Mouse (Mus musculus) megakaryocyte, adult 5-6 weeks (primary cell): Measurements from ENCODE around the gene Cdc20b. TPM values are rescaled to one million over a fixed set of nuclear protein-coding genes. Genes with fewer than 3 reads are reported as not detected.

ENCODE experiments used
- ATAC-seq: 2 replicates; pipeline ENCODE4 v1.8.0; 2016; ENCODE audit warnings: mild to moderate bottlenecking, inconsistent platforms; ENCODE audit not compliant: poor library complexity, severe bottlenecking
- total RNA-seq, 2 experiments: library from RNA; stranded (forward) in 1 of 2; stranded (reverse) in 1 of 2; fragments of 153-499, 151-499 nt in 1 of 2; fragments of 221-1000, 200-1000 nt in 1 of 2; gene quantifications; 2 replicates each; pipeline versions ENCODE4 v1.2.3 to v1.2.4; 2015 to 2017

Cdc20b gene
- total RNA-seq (2015): not detected in 2 replicates
- not detected in 2 replicates for total RNA-seq (2017)

- peak; percentile 67 for ATAC-seq
Observed at GRCm38 (mm10) chr13:113034950-113035421, at the start of gene Cdc20b. Cdc20b (plus strand) TSS chr13:113035111.

- no peak for ATAC-seq
Observed at GRCm38 (mm10) chr13:112985605-112986450, 49.1 kb upstream of the Cdc20b start.

GRCm38 (mm10) chr13:112986451-112986950 is 48.4 kb upstream of the Cdc20b start:
- no peak for ATAC-seq

DNA sequence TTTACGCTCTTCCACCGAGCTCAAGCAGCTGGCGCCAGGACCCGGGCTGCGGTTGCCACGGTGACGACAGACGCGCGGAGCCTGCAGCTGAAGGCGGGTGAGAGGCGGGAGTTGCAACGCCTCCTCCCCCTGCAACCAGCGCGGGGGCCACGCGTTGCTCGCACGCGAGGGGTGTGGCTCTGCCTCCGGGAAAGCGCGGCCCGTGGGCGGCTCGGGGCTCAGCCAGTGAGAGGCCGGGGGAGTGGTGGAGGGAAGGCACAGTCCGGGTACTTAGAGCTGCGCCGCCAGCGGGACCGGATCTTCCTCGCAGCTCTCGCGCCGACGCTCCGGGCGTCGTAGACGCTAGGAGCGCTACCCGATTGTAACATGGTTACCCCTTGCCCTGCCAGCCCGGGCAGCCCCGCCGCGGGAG is 47.4 kb upstream of the Cdc20b start, which contains the start of gene Ccno:
TSS of gene Ccno (plus strand) at position 271 of the 412 bp plus-strand sequence.
- ATAC-seq: peak; percentile 83

DNA sequence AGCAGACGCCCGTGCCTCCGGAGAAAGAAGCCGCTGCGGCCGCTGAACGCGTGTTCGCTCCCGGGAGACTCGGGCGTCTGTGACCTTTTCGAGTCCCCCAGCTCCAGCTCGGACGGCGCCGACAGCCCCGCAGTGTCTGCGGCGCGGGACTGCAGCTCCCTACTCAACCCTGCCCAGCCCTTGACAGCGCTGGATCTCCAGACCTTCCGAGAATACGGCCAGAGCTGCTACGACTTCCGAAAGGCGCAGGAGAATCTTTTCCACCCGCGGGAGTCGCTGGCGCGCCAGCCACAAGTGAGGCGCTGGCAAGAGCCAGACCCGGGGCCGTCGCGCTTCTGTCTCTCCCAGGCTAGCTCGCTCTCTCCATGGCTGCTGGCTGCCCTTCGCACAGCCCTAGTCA is 46.9 kb upstream of the Cdc20b start:
- peak; percentile 10 for ATAC-seq

- no peak for ATAC-seq
Observed at GRCm38 (mm10) chr13:112988866-112989265, 46.0 kb upstream of the Cdc20b start.

DNA sequence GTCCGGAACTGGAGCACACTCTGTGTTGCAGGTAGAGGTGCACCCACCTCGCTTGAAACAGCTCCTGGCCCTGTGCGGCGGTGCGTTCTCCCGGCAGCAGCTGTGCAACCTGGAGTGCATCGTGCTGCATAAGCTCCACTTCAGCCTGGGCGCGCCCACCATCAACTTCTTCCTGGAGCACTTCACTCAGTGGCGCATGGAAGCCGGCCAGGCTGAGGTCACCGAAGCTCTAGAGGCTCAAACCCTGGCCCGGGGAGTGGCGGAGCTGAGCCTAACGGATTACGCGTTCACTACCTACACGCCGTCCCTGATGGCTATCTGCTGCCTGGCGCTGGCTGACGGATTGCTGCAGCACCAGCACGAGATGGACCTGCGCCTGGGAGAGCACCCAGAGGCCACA is 45.4 kb upstream of the Cdc20b start:
- ATAC-seq: no peak

DNA sequence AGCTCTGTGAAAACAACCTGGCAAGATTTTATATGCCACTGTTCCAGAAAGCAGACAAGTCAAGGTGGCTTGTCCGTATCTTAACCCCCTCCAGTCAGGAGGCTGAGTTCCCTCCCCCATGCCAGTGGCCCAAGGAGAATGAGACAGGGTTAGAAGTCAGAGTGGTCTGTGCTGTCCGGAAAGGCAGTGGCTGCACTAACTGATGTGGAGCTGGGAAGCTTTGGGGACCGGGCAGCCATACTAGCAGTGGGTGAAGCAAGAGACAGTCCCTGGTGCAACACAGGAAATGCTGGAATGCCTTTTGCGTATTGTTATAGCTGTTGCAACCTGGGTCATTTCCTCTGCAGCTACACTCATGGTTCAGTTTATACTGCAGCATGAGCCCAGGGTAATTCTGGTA is 44.6 kb upstream of the Cdc20b start:
- ATAC-seq: peak; percentile 34

DNA sequence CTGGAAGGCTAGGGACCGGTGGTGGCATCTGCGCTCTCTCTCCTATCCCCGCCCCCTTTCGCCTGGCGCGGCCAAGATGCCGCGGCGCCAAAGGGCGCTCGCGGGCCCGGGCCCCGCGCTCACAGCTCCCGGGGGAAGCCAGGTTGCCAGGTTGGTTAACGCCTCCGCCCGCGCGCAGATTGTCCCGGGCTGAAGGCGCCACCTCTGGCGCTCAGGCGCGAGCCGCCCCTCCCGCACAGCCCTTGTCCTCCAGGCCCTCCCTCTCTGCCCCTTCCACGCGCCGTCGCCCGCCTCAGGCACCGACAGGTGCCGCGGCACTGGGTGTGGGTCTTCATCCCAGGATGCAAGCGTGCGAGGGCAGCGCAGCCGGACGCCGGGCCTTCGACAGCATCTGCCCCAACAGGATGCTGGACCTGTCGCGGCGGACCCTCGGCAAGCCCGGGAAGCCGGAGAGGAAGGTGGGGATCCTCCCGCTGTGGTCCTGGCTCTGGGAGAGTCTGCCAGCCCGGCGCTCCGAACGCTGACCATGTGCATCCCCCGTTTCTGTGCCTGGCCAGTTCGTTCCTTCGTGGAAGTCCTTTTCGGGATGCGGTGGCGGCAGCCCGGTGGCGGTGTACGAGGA is 41.3 kb upstream of the Cdc20b start, which contains the start of gene Mcidas:
TSS of gene Mcidas (plus strand) at position 315 of the 622 bp plus-strand sequence.
- peak; percentile 10; the same call in 1 of the 2 replicates for ATAC-seq

GRCm38 (mm10) chr13:112994191-112994590 is 40.7 kb upstream of the Cdc20b start:
- ATAC-seq: peak; percentile 61

GRCm38 (mm10) chr13:112996407-112996806 is 38.5 kb upstream of the Cdc20b start:
- ATAC-seq: 0 out of 2 replicates have a peak, but pooled peaks have one; percentile 9

GRCm38 (mm10) chr13:112997369-112997768 is 37.5 kb upstream of the Cdc20b start:
- no peak for ATAC-seq

DNA sequence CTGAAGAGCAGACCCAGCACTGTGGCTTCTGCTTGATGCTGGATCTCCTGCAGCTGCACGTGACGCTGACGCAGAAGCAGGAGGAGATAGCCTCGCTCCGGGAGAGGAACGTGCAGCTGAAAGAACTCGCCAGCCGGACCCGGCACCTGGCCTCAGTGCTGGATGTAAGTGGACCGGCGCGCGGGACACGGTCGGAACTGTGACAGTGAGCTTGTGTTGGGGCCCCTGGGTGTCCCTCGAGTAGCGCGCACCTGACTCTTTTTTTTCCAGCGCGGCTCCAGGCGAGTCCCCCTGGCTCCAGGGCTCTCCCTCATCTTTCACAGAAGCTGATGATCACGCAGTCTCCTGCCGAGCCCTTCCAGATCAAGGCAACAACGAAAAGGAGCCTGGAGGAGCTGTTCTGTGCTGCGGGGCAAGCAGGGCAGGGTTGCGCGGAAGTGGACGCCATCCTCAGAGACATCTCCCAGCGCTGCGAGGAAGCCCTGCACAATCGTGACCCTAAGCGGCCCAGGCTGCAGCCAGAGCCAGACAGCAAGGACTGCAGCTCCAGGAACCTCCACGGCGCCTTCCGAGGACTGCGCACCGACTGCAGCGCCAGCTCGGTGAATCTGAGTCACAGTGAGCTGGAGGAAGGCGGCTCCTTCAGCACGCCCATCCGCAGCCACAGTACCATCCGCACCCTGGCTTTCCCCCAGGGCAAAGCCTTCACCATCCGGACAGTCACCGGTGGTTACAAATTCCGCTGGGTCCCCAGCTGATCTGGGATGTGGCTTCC is 36.3 kb upstream of the Cdc20b start:
- peak; percentile 20 for ATAC-seq

DNA sequence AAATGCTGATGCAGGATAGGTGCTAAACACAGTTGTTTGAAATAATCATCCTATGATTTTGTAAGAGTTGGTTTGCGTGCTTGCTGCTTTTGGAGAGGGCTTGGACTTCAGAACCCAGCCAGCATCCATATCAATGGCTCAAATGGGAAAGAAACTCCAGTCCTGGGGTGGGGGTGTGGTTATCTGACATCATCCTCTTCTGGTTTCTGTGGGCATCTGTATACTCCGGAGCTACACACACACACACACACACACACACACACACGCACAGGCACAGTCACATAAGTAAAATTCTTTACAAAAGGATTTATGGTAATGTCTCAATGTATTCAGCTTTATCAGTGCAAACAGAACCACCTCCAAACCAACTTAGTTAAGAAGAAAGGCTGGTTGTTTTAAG is 34.8 kb upstream of the Cdc20b start:
- no peak for ATAC-seq

DNA sequence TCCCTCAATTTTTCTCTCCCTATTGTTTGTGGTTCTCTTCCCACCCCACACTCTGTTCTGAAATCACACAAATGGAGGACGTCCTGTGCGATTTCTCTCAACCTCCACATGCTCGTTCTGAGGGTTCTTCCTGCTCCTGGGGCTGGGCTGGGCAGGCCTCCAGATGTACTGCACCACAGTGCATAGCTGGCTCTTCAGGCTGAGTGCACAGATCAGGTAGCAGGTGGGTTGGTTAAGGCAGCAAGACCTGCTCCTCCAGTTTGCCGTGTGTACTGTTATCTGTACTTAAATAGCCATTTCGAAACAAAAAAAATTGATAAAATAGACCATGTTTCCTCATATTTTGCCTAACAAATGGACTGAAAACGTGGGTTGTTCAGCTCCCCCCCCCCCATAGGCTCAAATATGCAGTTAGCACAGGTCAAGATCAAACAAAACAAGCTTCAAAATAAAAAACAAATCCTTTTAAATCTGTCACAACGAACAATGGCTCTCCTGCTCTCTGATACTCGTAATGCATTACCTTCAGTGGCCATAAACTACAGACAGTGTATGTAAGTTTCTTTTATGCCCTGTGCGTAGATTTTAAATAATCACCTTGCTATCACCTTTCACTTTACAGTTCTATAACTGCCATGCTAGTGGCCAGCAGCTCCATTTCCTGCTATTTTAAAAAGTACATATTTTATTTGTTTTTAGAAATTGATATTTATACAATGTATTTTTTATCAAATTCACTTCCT is 34.2 kb upstream of the Cdc20b start:
- no peak for ATAC-seq

DNA sequence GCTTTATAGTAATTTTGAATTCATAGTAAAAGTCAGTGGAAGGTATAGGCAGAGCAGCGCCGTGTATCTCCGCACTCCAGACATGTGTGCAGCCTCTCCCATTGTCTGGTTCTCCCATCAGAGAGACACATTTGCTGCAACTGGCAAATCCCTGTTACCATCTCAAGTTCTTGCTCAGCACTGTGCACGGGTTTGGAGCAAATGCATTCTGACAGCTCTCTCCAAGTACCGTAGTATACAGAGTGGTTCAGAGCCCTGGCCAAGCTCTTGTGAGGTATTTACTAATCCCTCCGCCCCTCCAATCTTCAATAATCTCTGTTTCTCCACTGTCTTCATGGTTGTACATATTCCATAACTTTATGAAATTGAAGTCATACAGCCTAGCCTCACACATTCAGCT is 22.2 kb upstream of the Cdc20b start:
- ATAC-seq: no peak

DNA sequence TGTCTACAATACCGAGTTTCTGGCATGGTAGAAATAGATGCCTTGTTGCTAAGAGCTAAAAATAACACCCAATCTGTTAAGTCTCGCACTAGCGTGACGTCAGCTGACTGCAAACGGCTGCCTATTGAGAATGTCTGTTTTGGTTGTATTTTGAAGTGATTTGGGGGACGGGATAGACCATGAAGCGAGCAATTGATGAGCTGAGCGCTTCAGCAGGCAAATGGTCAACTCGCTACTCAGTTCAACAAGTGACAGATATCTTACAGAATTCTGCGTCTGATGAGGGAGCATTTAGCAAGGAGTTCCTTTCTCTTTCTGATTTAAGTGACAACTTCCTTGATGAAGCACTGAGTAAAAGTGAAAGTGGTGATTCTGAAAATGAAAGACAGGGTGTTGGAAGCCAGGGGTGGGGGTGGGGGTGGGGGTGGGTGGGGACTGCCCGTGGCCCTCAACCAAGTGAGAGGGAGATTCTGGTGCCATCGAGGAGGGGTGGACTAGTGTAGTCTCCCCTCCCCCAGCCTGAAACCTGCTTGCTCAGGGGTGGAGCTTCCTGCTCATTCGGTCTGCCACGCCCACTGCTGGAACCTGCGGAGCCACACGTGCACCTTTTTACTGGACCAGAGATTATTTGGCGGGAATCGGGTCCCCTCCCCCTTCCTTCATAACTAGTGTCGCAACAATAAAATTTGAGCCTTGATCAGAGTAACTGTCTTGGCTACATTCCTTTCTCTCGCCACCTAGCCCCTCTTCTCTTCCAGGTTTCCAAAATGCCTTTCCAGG is 21.5 kb upstream of the Cdc20b start:
- peak; percentile 78 for ATAC-seq

DNA sequence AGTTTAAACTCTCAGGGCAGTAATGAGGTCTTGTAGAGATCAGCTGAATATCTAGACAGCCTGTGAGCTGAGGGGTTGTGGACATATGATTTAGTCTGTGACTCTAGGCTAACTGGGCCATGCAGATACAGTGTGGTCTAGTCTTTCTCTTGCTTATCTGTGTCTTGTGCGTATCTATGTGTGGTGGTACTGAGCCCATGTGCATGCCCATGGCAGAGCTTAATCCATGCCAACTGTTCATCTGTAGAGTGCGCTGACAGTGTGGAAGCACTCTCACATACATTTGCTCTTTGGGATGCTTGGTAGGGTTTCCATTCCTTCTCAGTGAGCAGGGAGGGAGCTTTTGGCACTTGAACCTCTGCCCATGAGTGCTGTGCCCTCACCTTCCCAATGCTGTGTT is 13.4 kb upstream of the Cdc20b start:
- no peak for ATAC-seq

DNA sequence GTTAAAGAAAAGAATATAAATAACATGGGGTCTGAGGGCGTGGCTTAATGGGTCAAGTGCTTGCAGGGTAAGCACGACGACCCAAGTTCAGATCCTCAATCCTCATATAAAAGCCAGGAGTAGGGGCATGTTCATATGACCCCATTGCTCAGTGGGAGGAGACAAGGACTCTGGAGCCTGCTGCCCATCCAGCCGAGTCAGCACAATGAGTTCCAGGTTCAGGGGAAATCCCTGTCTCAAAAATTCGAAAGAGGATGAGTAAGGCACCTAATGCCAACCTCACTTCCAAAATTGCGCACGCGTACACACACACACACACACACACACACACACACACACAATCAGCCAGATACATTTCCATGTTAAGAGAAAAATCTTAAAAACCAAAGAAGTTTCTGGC is 12.4 kb upstream of the Cdc20b start:
- ATAC-seq: no peak
